Mouse (Mus musculus): ENCODE results near the gene Gm8369. TPM values are rescaled to one million over a fixed set of nuclear protein-coding genes. Genes with fewer than 3 reads are reported as not detected.
"Not testable (repeated sequence)": the region's sequence is repeated elsewhere in the genome, so short reads cannot be mapped to it uniquely, and the experiment has no call there.

Gm8369 gene
- polyA plus RNA-seq, 1 experiment: not detected

- Histone ChIP-seq H3K9me3 (replicated peaks; ENCODE audit: control insufficient read depth, insufficient read depth, low read length, poor library complexity, severe bottlenecking) (no peaks in the 10 kb centered on the region), H3K4me1 (ENCODE audit: control insufficient read depth, insufficient read depth, low read length) (no peaks in the 10 kb centered on the region), H3K27ac (ENCODE audit: insufficient read depth, low read length) (no peak overlapping the region), H3K36me3 (ENCODE audit: control insufficient read depth, insufficient read depth, low read length, poor library complexity, severe bottlenecking) (no peaks in the 10 kb centered on the region), H3K4me3 (ENCODE audit: low read depth, low read length) (no peak overlapping the region), H3K27me3 (ENCODE audit: control insufficient read depth, insufficient read depth, low read length, poor library complexity, severe bottlenecking) (no peaks in the 10 kb centered on the region), H3K9ac (ENCODE audit: low read depth, poor library complexity, severe bottlenecking) (no peak overlapping the region)
- TF ChIP-seq EP300 (IDR thresholded peaks at IDR 0.05; ENCODE audit: insufficient read depth, low read depth, low read length) (no peak), CTCF (IDR thresholded peaks at IDR 0.05; ENCODE audit: low read depth, low read length) (no peak), POLR2A (IDR thresholded peaks at IDR 0.05; ENCODE audit: insufficient read depth, low read length) (no peak)
Measured at GRCm38 (mm10) chr19:11520146-11520545, 34.4 kb downstream of the Gm8369 start.

- no peak overlapping the region for H3K9ac ChIP-seq (ENCODE audit: low read depth, poor library complexity, severe bottlenecking)
Measured at GRCm38 (mm10) chr19:11533421-11533820, 47.7 kb downstream of the Gm8369 start.

GRCm38 (mm10) chr19:11533888-11534445 lies 48.2 kb downstream of the Gm8369 start:
- Histone ChIP-seq H3K4me3 (ENCODE audit: low read depth, low read length) (no peak overlapping the region), H3K27me3 (ENCODE audit: control insufficient read depth, insufficient read depth, low read length, poor library complexity, severe bottlenecking) (no peaks in the 10 kb centered on the region), H3K27ac (ENCODE audit: insufficient read depth, low read length) (no peak overlapping the region), H3K9ac (ENCODE audit: low read depth, poor library complexity, severe bottlenecking) (no peak overlapping the region), H3K36me3 (ENCODE audit: control insufficient read depth, insufficient read depth, low read length, poor library complexity, severe bottlenecking) (no peaks in the 10 kb centered on the region), H3K9me3 (replicated peaks; ENCODE audit: control insufficient read depth, insufficient read depth, low read length, poor library complexity, severe bottlenecking) (no peaks in the 10 kb centered on the region), H3K4me1 (ENCODE audit: control insufficient read depth, insufficient read depth, low read length) (no peaks in the 10 kb centered on the region)
- TF ChIP-seq EP300 (IDR thresholded peaks at IDR 0.05; ENCODE audit: insufficient read depth, low read depth, low read length): no peak
- no peak for TF ChIP-seq POLR2A (IDR thresholded peaks at IDR 0.05; ENCODE audit: insufficient read depth, low read length)
- no peak for TF ChIP-seq CTCF (IDR thresholded peaks at IDR 0.05; ENCODE audit: low read depth, low read length)

More at GRCm38 (mm10) chr19:11533421-11533820, 47.7 kb downstream of the Gm8369 start:
- no peaks in the 10 kb centered on the region for H3K27me3 ChIP-seq (ENCODE audit: control insufficient read depth, insufficient read depth, low read length, poor library complexity, severe bottlenecking)
- no peak for TF ChIP-seq CTCF (IDR thresholded peaks at IDR 0.05; ENCODE audit: low read depth, low read length)
- no peak for TF ChIP-seq POLR2A (IDR thresholded peaks at IDR 0.05; ENCODE audit: insufficient read depth, low read length)
- no peak for TF ChIP-seq EP300 (IDR thresholded peaks at IDR 0.05; ENCODE audit: insufficient read depth, low read depth, low read length)
- H3K4me3 ChIP-seq (ENCODE audit: low read depth, low read length): no peak overlapping the region
- H3K4me1 ChIP-seq (ENCODE audit: control insufficient read depth, insufficient read depth, low read length): no peaks in the 10 kb centered on the region
- H3K36me3 ChIP-seq (ENCODE audit: control insufficient read depth, insufficient read depth, low read length, poor library complexity, severe bottlenecking): no peaks in the 10 kb centered on the region
- H3K27ac ChIP-seq (ENCODE audit: insufficient read depth, low read length): no peak overlapping the region
- no peaks in the 10 kb centered on the region for H3K9me3 ChIP-seq (replicated peaks; ENCODE audit: control insufficient read depth, insufficient read depth, low read length, poor library complexity, severe bottlenecking)

GRCm38 (mm10) chr19:11536593-11536992 lies 50.9 kb downstream of the Gm8369 start, which contains the start of gene Ms4a4d:
Gene Ms4a4d, plus strand, starts transcription at chr19:11536801.
- Histone ChIP-seq H3K4me1 (ENCODE audit: control insufficient read depth, insufficient read depth, low read length) (no peaks in the 10 kb centered on the region), H3K36me3 (ENCODE audit: control insufficient read depth, insufficient read depth, low read length, poor library complexity, severe bottlenecking) (no peaks in the 10 kb centered on the region), H3K9ac (ENCODE audit: low read depth, poor library complexity, severe bottlenecking) (no peak within 1 kb of the TSS), H3K4me3 (ENCODE audit: low read depth, low read length) (peak within 1 kb of the TSS; percentile 4; the same call in 1 of the 2 replicates), H3K9me3 (replicated peaks; ENCODE audit: control insufficient read depth, insufficient read depth, low read length, poor library complexity, severe bottlenecking) (no peaks in the 10 kb centered on the region), H3K27me3 (ENCODE audit: control insufficient read depth, insufficient read depth, low read length, poor library complexity, severe bottlenecking) (no peaks in the 10 kb centered on the region), H3K27ac (ENCODE audit: insufficient read depth, low read length) (no peak within 1 kb of the TSS)
- TF ChIP-seq EP300 (IDR thresholded peaks at IDR 0.05; ENCODE audit: insufficient read depth, low read depth, low read length) (no peak), CTCF (IDR thresholded peaks at IDR 0.05; ENCODE audit: low read depth, low read length) (no peak), POLR2A (IDR thresholded peaks at IDR 0.05; ENCODE audit: insufficient read depth, low read length) (no peak)

- Histone ChIP-seq H3K27ac (ENCODE audit: insufficient read depth, low read length) (no peak overlapping the region), H3K9ac (ENCODE audit: low read depth, poor library complexity, severe bottlenecking) (no peak overlapping the region), H3K4me1 (ENCODE audit: control insufficient read depth, insufficient read depth, low read length) (no peaks in the 10 kb centered on the region), H3K9me3 (replicated peaks; ENCODE audit: control insufficient read depth, insufficient read depth, low read length, poor library complexity, severe bottlenecking) (no peaks in the 10 kb centered on the region), H3K36me3 (ENCODE audit: control insufficient read depth, insufficient read depth, low read length, poor library complexity, severe bottlenecking) (no peaks in the 10 kb centered on the region), H3K27me3 (ENCODE audit: control insufficient read depth, insufficient read depth, low read length, poor library complexity, severe bottlenecking) (no peaks in the 10 kb centered on the region), H3K4me3 (ENCODE audit: low read depth, low read length) (no peak overlapping the region)
- TF ChIP-seq EP300 (IDR thresholded peaks at IDR 0.05; ENCODE audit: insufficient read depth, low read depth, low read length) (no peak), POLR2A (IDR thresholded peaks at IDR 0.05; ENCODE audit: insufficient read depth, low read length) (no peak), CTCF (IDR thresholded peaks at IDR 0.05; ENCODE audit: low read depth, low read length) (no peak)
Measured at GRCm38 (mm10) chr19:11537336-11537735, 51.6 kb downstream of the Gm8369 start.

GRCm38 (mm10) chr19:11540166-11540821 lies 54.6 kb downstream of the Gm8369 start:
- H3K27ac ChIP-seq (ENCODE audit: insufficient read depth, low read length); H3K9ac ChIP-seq (ENCODE audit: low read depth, poor library complexity, severe bottlenecking); H3K27me3 ChIP-seq (ENCODE audit: control insufficient read depth, insufficient read depth, low read length, poor library complexity, severe bottlenecking): not testable (repeated sequence)

GRCm38 (mm10) chr19:11544383-11544782 lies 58.6 kb downstream of the Gm8369 start:
- H3K9ac ChIP-seq (ENCODE audit: low read depth, poor library complexity, severe bottlenecking): not testable (repeated sequence)

More at GRCm38 (mm10) chr19:11540166-11540821, 54.6 kb downstream of the Gm8369 start:
- not testable (repeated sequence) for H3K36me3 ChIP-seq (ENCODE audit: control insufficient read depth, insufficient read depth, low read length, poor library complexity, severe bottlenecking); H3K9me3 ChIP-seq (replicated peaks; ENCODE audit: control insufficient read depth, insufficient read depth, low read length, poor library complexity, severe bottlenecking); H3K4me3 ChIP-seq (ENCODE audit: low read depth, low read length); H3K4me1 ChIP-seq (ENCODE audit: control insufficient read depth, insufficient read depth, low read length)

More at GRCm38 (mm10) chr19:11544383-11544782, 58.6 kb downstream of the Gm8369 start:
- not testable (repeated sequence) for H3K4me1 ChIP-seq (ENCODE audit: control insufficient read depth, insufficient read depth, low read length); H3K4me3 ChIP-seq (ENCODE audit: low read depth, low read length); H3K9me3 ChIP-seq (replicated peaks; ENCODE audit: control insufficient read depth, insufficient read depth, low read length, poor library complexity, severe bottlenecking); H3K27ac ChIP-seq (ENCODE audit: insufficient read depth, low read length); H3K36me3 ChIP-seq (ENCODE audit: control insufficient read depth, insufficient read depth, low read length, poor library complexity, severe bottlenecking); H3K27me3 ChIP-seq (ENCODE audit: control insufficient read depth, insufficient read depth, low read length, poor library complexity, severe bottlenecking)

Measured in ES-Bruce4 (cell line).